24 mouse cellular contexts compared by ENCODE assay signal in genomic region chr16:4902390-4902789, GRCm38 (mm10). TPM values are rescaled to one million over a fixed set of nuclear protein-coding genes. Genes with fewer than 3 reads are reported as not detected.
DNase-seq lines count a peak whose midpoint lies in the region; ATAC-seq and TF ChIP-seq lines count a peak whose summit lies in the region.
"Had no signal": no experiment of that assay in that cellular context is flagged by ENCODE, and none has a peak within 500 bp of the region (broad histone marks: within the 10 kb centered on the region; RNA-seq: fewer than 3 reads in every experiment).

No protein-coding gene starts in this region.

- DNase-seq in kidney, adult 2 months = no peak
- no peak for DNase-seq in kidney, adult 9 months
- DNase-seq in c-Kit-positive CD71-positive TER-119-positive erythroid progenitor cells, embryonic 14.5 days (ENCODE audit: low spot score) = no peak
- no peak for DNase-seq in right cerebral cortex, postnatal 4 days
- DNase-seq: adrenal gland, adult 2 months; adrenal gland, postnatal 36 days; cerebellum, adult 11 months; cerebellum, adult 2 months; cerebellum, adult 9-11 months; cerebellum, postnatal 25 days; embryo, embryonic 11 days; gastrocnemius, postnatal 10 days; gastrocnemius, postnatal 36 days; heart, adult 18-20 months had no signal

- peaks cover 34% of the 10 kb centered on the region; the same call in 1 of the 2 replicates for H3K4me1 ChIP-seq in kidney, adult 2 months (ENCODE audit: control insufficient read depth, insufficient read depth, low read length)
- H3K4me1 ChIP-seq: hindbrain, embryonic 15.5 days had no signal

- WGBS in kidney, adult 2 months = 64% methylated on average over 2 of the region's 2 CpGs

- no peak for TF ChIP-seq CTCF in kidney, adult 2 months (conservative IDR thresholded peaks at IDR 0.05; ENCODE audit: insufficient read depth, insufficient read length, low read depth, low read length)

- H3K36me3 ChIP-seq in kidney, adult 2 months (ENCODE audit: control insufficient read depth, insufficient read depth, low read length) = no peaks in the 10 kb centered on the region
- H3K36me3 ChIP-seq: hindbrain, embryonic 12.5 days; hindbrain, embryonic 15.5 days had no signal

- no peaks in the 10 kb centered on the region for H3K27me3 ChIP-seq in kidney, adult 2 months (replicated peaks; ENCODE audit: control insufficient read depth, insufficient read depth, low read length)
- H3K27me3 ChIP-seq: embryonic facial prominence, embryonic 13.5 days; forebrain, embryonic 12.5 days; forebrain, embryonic 15.5 days; hindbrain, embryonic 12.5 days; hindbrain, embryonic 15.5 days had no signal

- TF ChIP-seq POLR2A in kidney, adult 2 months (IDR thresholded peaks at IDR 0.05; ENCODE audit: low read depth, low read length) = no peak

- peak overlapping the region; percentile 3; the same call in 1 of the 2 replicates for H3K27ac ChIP-seq in kidney, adult 2 months (ENCODE audit: insufficient read depth, low read depth, low read length)
- H3K27ac ChIP-seq: embryonic facial prominence, embryonic 10.5 days; embryonic facial prominence, embryonic 13.5 days; forebrain, embryonic 12.5 days; forebrain, embryonic 15.5 days; hindbrain, embryonic 12.5 days; hindbrain, embryonic 15.5 days had no signal

- no peak overlapping the region for H3K4me3 ChIP-seq in kidney, adult 2 months (ENCODE audit: insufficient read depth, low read depth, low read length)
- H3K4me3 ChIP-seq: embryonic facial prominence, embryonic 10.5 days; embryonic facial prominence, embryonic 13.5 days; erythroblast, embryonic 14.5 days; forebrain, embryonic 12.5 days; forebrain, embryonic 15.5 days; hindbrain, embryonic 12.5 days; hindbrain, embryonic 15.5 days had no signal

- 0 out of 2 replicates have a peak, but pooled peaks have one; percentile 50 for ATAC-seq in common myeloid progenitor, adult 5-6 weeks (replicated peaks; ENCODE audit: low read depth, poor library complexity, severe bottlenecking)
- ATAC-seq in granulocyte monocyte progenitor cell, adult 5-6 weeks (replicated peaks; ENCODE audit: poor library complexity, severe bottlenecking) = peak; percentile 71
- ATAC-seq: CD4-positive, CD25-positive, alpha-beta regulatory T cell, adult 4 months; forebrain, embryonic 15.5 days had no signal

RNA-seq across cellular contexts. Expression of gene Mgrn1, which starts 16.3 kb away (rescaled TPM):
- 197 and 218 TPM in 2 replicates for polyA plus RNA-seq in kidney, adult 2 months (2012; rRNA removed)
- 11.2 and 13.5 TPM in 2 replicates for total RNA-seq in common myeloid progenitor, adult 5-6 weeks (2017)
- total RNA-seq in granulocyte monocyte progenitor cell, adult 5-6 weeks (2014; fragmentation: Nextera tagmentation) = 28.3 and 33.5 TPM in 2 replicates
- total RNA-seq in granulocyte monocyte progenitor cell, adult 5-6 weeks (2017) = 16.6 and 21.6 TPM in 2 replicates

RNA-seq across cellular contexts. Expression of gene Ubald1, which starts 22.3 kb away (rescaled TPM):
- polyA plus RNA-seq in kidney, adult 2 months (2012; rRNA removed) = 38.4 and 39.2 TPM in 2 replicates
- total RNA-seq in common myeloid progenitor, adult 5-6 weeks (2017) = 19.6 and 25.8 TPM in 2 replicates
- 37.0 and 39.8 TPM in 2 replicates for total RNA-seq in granulocyte monocyte progenitor cell, adult 5-6 weeks (2014; fragmentation: Nextera tagmentation)
- 11.4 and 14.1 TPM in 2 replicates for total RNA-seq in granulocyte monocyte progenitor cell, adult 5-6 weeks (2017)

RNA-seq across cellular contexts. Expression of gene Nudt16l1, which starts 36.2 kb away (rescaled TPM):
- polyA plus RNA-seq in kidney, adult 2 months (2012; rRNA removed) = 137 and 145 TPM in 2 replicates
- total RNA-seq in common myeloid progenitor, adult 5-6 weeks (2017) = 11.5 and 17.5 TPM in 2 replicates
- 45.1 and 51.5 TPM in 2 replicates for total RNA-seq in granulocyte monocyte progenitor cell, adult 5-6 weeks (2014; fragmentation: Nextera tagmentation)
- total RNA-seq in granulocyte monocyte progenitor cell, adult 5-6 weeks (2017) = 13.2 and 15.8 TPM in 2 replicates
